9 mouse cellular contexts compared by ENCODE assay signal in genomic region chr4:45683205-45683604, GRCm38 (mm10).
DNase-seq lines count a peak whose midpoint lies in the region.
"Had no signal": no experiment of that assay in that cellular context is flagged by ENCODE, and none has a peak within 500 bp of the region (broad histone marks: within the 10 kb centered on the region; RNA-seq: fewer than 3 reads in every experiment).

No protein-coding gene starts in this region.

- peak; percentile 21 to 22 for DNase-seq in heart, postnatal 10 days
- DNase-seq in heart, postnatal 4 days, result no peak
- DNase-seq in MN1 (ENCODE audit: low spot score), result peak; percentile 45
- peak; percentile 71 for DNase-seq in adrenal gland, postnatal 25 days
- peak; percentile 44 for DNase-seq in kidney, postnatal 10 days
- no peak for DNase-seq in testis, postnatal 14 days (ENCODE audit: low spot score)
- no peak for DNase-seq in lung, postnatal 10 days
- no peak for DNase-seq in right cerebral cortex, postnatal 10 days (ENCODE audit: low spot score in 2 of 2)
- DNase-seq: right cerebral cortex, postnatal 14 days had no signal

- intact Hi-C loops in heart, postnatal 10 days (cut with DNase I), result no loop called here

Comparison
In these comparisons a context has a peak if more than half of its experiments do, and no peak if none do; other contexts are left out.
1. DNase-seq: peak in heart, postnatal 10 days (2 of 2), MN1 (single experiment), adrenal gland, postnatal 25 days (single experiment) and kidney, postnatal 10 days (single experiment); none in heart, postnatal 4 days (single experiment), testis, postnatal 14 days (single experiment), lung, postnatal 10 days (single experiment) and right cerebral cortex, postnatal 10 days (0 of 2).